Mouse (Mus musculus) megakaryocyte, adult 5-6 weeks (primary cell): Measurements from ENCODE around the gene Btbd35f13. TPM values are rescaled to one million over a fixed set of nuclear protein-coding genes. Genes with fewer than 3 reads are reported as not detected.
"Not testable (repeated sequence)": the region's sequence is repeated elsewhere in the genome, so short reads cannot be mapped to it uniquely, and the experiment has no call there.

ENCODE experiments used
- ATAC-seq: 2 replicates; pipeline ENCODE4 v1.8.0; 2016; ENCODE audit warnings: mild to moderate bottlenecking, inconsistent platforms; ENCODE audit not compliant: poor library complexity, severe bottlenecking
- total RNA-seq, 2 experiments: library from RNA; stranded (forward) in 1 of 2; stranded (reverse) in 1 of 2; fragments of 153-499, 151-499 nt in 1 of 2; fragments of 221-1000, 200-1000 nt in 1 of 2; gene quantifications; 2 replicates each; pipeline versions ENCODE4 v1.2.3 to v1.2.4; 2015 to 2017

Gene Btbd35f13
- total RNA-seq (2015) (not detected in 2 replicates), total RNA-seq (2017) (not detected in 2 replicates)

DNA sequence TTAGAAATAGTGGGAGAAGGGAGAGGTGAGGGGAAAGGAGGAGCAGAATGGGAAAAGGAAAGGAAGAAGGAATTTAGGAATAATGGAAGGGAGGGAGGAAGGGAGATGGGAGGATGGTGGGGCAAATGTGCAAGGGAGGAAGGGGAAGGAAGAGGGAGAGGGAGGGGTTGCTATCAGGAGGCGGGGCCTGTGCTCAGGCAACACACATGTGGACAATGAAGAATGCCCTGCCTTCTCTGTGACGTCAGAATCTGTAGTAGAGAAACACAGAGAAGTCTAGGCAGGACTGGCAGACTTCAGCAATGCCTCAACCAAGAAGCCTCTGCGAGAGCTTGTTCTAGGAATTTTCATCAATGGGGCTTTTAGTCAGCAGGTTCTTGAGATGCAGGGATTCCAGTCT, at the start of gene Btbd35f13:
TSS of gene Btbd35f13 (plus strand) at position 301 of the 400 bp plus-strand sequence.
- not testable (repeated sequence) for ATAC-seq

GRCm38 (mm10) chrX:33702249-33702648, 45.3 kb downstream of the Btbd35f13 start, which contains the start of gene Btbd35f14:
TSS of gene Btbd35f14 (minus strand) at chrX:33702349.
- ATAC-seq = not testable (repeated sequence)

Other genes starting within 250 kb of the Btbd35f13 start
- gene Btbd35f15, start 79.9 kb upstream of the Btbd35f13 start, total RNA-seq (2015) = not detected in 2 replicates
- not detected in 2 replicates for gene Btbd35f15, start 79.9 kb upstream of the Btbd35f13 start, total RNA-seq (2017)
- gene Btbd35f14, start 45.2 kb downstream of the Btbd35f13 start, total RNA-seq (2015) = not detected in 2 replicates
- gene Btbd35f14, start 45.2 kb downstream of the Btbd35f13 start, total RNA-seq (2017) = not detected in 2 replicates